Mouse (Mus musculus) C2C12 (cell line): ENCODE results near the gene Hmbs.

ENCODE experiments used
- CEBPB ChIP-seq: IDR thresholded peaks from one replicate; pipeline ENCODE4 v1.6.1; 2011; ENCODE audit warnings: low read depth, mild to moderate bottlenecking, control low read depth, moderate library complexity
- CTCF ChIP-seq: IDR thresholded peaks from one replicate; pipeline ENCODE4 v1.5.1; 2011; ENCODE audit not compliant: control insufficient read depth, insufficient read depth, insufficient read length
- FOSL1 ChIP-seq: IDR thresholded peaks from one replicate; pipeline ENCODE4 v1.8.0; 2011; ENCODE audit warnings: mild to moderate bottlenecking, low read length; ENCODE audit not compliant: poor library complexity, insufficient read depth, severe bottlenecking
- MAX ChIP-seq: IDR thresholded peaks from one replicate; pipeline ENCODE4 v1.6.1; 2011; ENCODE audit warnings: mild to moderate bottlenecking, control low read depth
- MYOD1 ChIP-seq: IDR thresholded peaks from one replicate; pipeline ENCODE4 v1.6.1; 2011; ENCODE audit warnings: low read depth; ENCODE audit not compliant: control insufficient read depth, insufficient read length
- MYOG ChIP-seq: IDR thresholded peaks from one replicate; pipeline ENCODE4 v1.6.1; 2011; ENCODE audit not compliant: control insufficient read depth, insufficient read length; ENCODE audit errors: extremely low read depth
- USF1 ChIP-seq: IDR thresholded peaks from one replicate; pipeline ENCODE4 v1.6.1; 2011; ENCODE audit warnings: low read depth, mild to moderate bottlenecking, control low read depth, moderate library complexity

DNA sequence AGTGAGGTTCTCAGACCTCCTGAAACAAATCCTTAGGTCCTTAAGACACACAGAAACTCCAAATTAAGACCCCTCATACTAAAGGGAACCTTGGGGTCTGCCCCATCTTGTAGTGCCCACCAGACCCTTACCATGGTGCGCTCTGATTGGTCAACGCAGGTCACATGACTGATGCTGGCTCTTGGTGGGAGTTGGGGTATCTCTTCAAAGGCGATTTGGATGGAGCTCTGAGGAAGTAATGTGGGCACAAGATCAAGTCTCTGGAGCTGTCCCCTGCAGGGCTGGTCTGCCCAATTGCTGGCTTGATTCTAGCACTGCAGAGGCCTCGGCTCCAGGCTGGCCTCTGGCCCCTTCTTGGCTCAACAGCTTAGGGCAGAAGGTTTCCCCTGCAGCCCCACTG is 26.6 kb downstream of the Hmbs start:
- TF ChIP-seq CTCF (no peak), MYOG (no peak), CEBPB (no peak), USF1 (peak; percentile 33), MAX (no peak), MYOD1 (no peak), FOSL1 (no peak)
